Mouse (Mus musculus) CD4-positive helper T cell, adult 2 months (primary cell): ENCODE results near the gene Paqr8.

Source experiments
- DNase-seq: peaks from one replicate; pipeline ENCODE4 v3.0.0-alpha.2; 2012; ENCODE audit warnings: low read depth, missing footprints, low spot score

The Paqr8 gene

DNA sequence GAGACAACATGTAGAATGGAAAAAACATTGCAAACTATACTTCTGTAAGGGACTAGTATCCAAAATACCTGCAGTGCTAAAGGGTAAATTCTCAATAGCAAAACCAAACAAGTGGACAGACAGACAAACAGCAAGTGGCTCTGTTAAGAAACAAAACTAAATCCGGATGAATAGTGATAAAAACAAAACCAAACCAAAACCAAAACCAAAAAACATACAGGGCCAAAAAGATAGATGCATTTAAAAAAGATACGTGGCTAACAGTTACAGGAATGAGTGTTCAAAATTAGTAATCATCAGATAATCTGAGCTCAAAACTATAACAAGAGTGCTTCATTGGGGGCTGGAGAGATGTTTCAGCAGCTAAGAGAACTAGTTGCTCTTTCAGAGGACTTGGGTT, 79.2 kb downstream of the Paqr8 start:
- DNase-seq = no peak

DNA sequence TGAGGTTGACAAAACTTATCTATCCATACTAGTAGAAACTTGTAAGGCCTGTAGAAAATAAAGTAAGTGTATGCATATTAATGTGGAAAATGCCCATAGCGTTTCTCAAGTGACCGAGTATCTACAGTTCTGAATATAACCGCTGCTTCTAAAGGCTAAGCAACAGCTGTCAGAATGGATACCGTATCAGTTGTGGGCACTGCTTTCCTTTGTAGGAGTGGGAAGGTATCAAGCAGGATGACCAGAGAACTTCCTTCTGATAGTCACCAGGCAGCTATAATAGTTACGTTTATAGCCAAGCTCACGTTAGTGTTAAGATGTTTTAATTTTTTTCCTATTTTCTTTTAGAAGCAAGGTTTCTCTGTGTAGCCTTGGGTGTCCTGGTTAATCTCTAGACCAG, 83.0 kb downstream of the Paqr8 start:
- no peak for DNase-seq

DNA sequence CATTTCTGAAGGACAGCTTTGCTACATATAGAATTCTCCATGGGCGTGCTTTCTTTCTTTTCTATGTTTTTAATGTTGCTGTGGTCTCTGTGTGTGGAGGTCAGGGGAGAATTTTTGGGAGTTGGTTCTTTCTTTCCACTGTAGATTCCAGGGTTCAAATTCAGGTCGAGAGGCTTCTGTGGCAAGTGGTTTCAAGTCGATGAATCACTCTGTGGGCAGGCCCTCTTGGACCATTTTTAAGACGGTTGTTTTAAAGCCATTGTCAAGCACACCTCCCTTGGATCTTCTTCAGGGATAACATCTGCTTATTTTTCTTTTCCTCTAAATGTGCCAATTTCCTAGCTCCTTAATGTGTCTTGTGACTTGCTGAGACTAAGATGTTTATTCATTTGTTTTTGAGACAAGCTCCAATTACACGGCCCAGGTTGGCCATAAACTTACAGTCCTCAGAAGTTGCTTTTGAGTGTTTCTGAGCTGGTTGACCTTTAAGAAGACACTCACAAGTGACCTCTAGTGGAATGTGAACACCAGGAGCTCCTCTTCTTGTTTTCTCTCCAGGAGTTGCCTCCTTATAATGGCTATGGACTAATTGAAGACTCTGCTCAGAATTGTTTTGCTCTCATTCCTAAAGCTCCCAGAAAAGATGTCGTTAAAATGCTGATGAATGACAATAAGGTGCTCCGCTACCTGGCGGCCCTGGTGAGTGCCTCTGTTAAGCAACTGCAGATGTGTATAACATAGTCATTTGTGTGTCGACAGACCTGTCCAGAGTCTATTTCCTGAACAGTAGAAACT, 84.1 kb downstream of the Paqr8 start:
- DNase-seq = no peak

DNA sequence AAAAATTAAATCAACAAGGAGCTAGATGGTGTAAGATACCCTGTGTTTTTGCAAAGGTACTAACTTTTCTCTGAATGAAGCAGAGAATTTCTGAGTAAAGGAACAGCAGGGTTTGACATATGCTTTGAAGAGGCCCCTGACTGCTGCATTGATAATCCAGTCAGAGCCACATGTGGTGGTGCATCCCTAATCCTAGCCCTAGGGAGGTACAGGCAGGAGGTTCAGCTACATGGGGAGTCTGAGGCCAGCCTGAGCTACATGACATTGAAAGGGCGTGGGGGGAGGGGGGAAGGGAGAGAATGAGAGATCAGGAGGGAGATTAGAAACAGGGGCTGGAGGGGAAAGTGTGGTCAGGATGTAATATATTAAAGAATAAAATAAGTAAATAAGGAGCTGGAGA, 90.1 kb downstream of the Paqr8 start:
- no peak for DNase-seq

DNA sequence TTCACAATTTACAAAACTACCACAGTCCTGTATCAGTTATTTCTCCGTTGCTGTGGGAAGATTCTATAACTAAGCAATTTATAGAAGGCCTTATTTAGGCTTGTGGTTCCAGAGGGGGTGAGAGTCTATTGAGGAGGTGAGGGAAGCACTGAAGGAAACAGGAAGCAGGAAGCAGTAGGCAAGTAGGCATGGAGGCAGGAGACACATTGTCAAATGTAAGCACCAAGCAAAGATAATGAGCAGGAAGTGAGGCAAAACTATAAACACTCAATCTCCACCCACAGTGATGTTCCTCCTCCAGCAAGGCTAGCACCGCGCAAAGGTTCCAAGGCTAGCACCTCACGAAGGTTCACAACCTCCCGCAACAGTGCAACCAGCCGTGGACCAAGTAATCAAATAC, 91.4 kb downstream of the Paqr8 start:
- no peak for DNase-seq

DNA sequence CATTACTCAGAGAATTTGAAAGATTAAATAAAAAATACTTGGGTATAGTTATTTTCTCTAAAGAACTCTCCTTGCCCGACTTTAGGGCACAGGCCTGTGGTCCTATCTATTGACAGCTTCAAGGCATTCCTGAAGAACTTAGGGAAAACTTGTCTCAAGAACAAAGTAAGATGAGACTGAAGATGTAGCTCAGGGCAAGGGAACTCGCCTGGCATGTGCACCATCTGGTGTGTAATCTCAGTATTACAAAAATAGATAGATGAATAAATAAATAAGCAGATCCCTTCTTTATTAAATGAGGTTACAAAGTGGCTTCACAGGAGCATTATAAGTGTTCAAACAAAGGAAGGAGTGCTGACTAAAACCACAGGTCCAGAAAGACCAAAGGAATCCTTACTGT, 93.7 kb downstream of the Paqr8 start:
- no peak for DNase-seq

DNA sequence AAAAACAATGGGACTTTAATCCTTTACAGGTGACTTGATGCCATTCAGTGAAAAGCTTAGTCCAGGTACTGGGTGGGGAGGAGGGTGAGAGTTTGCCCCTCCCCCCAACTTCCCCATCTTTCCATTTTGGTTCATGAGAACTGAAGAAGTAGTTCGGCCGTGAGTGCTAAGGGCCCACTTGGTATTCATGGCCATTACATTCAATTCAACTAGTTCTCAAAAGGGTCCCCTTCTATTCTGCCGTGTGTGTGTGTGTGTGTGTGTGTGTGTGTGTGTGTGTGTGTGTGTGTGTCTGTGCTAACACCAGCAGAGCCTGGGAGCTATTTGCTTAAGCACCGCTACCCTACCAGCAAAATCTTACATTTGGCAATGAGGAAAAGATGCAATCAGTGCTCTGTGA, 94.2 kb downstream of the Paqr8 start:
- DNase-seq = no peak

DNA sequence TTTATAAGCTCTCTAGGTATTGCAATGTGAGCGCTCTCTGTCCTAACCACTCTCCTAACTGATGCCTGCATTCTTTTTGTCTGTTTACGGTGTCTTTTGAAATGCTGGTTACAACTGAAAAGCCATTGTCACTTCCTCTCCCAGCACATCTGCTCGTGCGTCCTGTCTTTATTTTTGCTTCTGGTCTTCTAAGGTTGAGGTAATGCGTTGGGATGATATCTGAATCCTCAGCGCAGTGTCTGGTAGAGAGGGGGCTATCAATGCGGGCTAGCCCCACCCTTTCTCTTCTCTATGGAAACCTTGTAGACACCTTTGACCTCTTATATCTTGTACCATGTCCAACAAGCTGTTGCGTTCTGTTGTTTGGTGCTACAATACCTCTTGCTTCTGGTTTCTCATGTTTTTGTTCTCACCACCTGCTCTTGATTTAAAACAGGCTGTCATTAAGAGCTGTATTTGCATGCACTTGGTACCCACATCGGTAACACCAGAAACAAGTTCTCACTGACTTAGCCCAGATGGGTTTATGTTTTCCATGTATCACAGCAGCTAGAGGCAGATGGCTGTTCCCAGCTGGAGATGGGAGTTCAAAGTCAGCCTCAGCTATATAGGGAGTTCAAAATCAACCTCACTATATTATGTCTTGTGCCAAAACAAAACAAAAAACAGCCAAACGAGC, 96.1 kb downstream of the Paqr8 start:
- DNase-seq = no peak
